Mouse (Mus musculus) heart, embryonic 14.5 days (tissue): ENCODE results near the gene Gm8765. TPM values are rescaled to one million over a fixed set of nuclear protein-coding genes. Genes with fewer than 3 reads are reported as not detected.
"Not testable (repeated sequence)": the region's sequence is repeated elsewhere in the genome, so short reads cannot be mapped to it uniquely, and the experiment has no call there.

Experiments used
- ATAC-seq: fragments of 200-750 bp; cut with Nextera tagmentation; 2 replicates; pipeline ENCODE4 v1.8.0; 2017; ENCODE audit warnings: low read depth, moderate TSS enrichment; ENCODE audit not compliant: insufficient number of reproducible peaks, insufficient read depth, low FRiP score
- H3K27ac ChIP-seq, 2 experiments: fragments of 200-500 bp in 1 of 2; fragments of 300-500 bp in 1 of 2; sonication (generic) in 1 of 2; replicated peaks in 1 of 2; 2 replicates each; pipeline ENCODE4 v1.5.1; 2012 to 2014; ENCODE audit warnings: low read depth in 2 of 2, low read length in 2 of 2, control low read depth in 1 of 2, mild to moderate bottlenecking in 1 of 2, mixed read lengths in 1 of 2; ENCODE audit not compliant: control insufficient read depth in 1 of 2, insufficient read depth in 1 of 2
- H3K27me3 ChIP-seq: fragments of 300-500 bp; sonication (generic); 2 replicates; pipeline ENCODE4 v1.6.1; 2014; ENCODE audit warnings: mild to moderate bottlenecking, low read length, control low read depth; ENCODE audit not compliant: control insufficient read depth, insufficient read depth
- H3K36me3 ChIP-seq: fragments of 300-500 bp; sonication (generic); 2 replicates; pipeline ENCODE4 v1.6.1; 2014; ENCODE audit warnings: mild to moderate bottlenecking, control low read depth, low read length, mixed read lengths; ENCODE audit not compliant: control insufficient read depth, insufficient read depth
- H3K4me1 ChIP-seq, 2 experiments: fragments of 200-500 bp in 1 of 2; fragments of 300-500 bp in 1 of 2; sonication (generic) in 1 of 2; 2 replicates each; pipeline ENCODE4 v1.6.1; 2012 to 2014; ENCODE audit warnings: low read length in 2 of 2, control low read depth in 1 of 2, mixed read lengths in 1 of 2; ENCODE audit not compliant: control insufficient read depth in 2 of 2, insufficient read depth in 2 of 2
- H3K4me2 ChIP-seq: fragments of 300-500 bp; sonication (generic); 2 replicates; pipeline ENCODE4 v1.6.1; 2014; ENCODE audit warnings: mild to moderate bottlenecking, low read length
- H3K4me3 ChIP-seq, 2 experiments: fragments of 200-500 bp in 1 of 2; fragments of 300-500 bp in 1 of 2; sonication (generic) in 1 of 2; 2 replicates each; pipeline ENCODE4 v1.5.1; 2012 to 2014; ENCODE audit warnings: low read length in 2 of 2, mild to moderate bottlenecking in 2 of 2, control low read depth in 1 of 2, low read depth in 1 of 2, moderate library complexity in 1 of 2; ENCODE audit not compliant: control insufficient read depth in 1 of 2, insufficient read depth in 1 of 2
- H3K9ac ChIP-seq: fragments of 300-500 bp; sonication (generic); 2 replicates; pipeline ENCODE4 v1.6.1; 2014; ENCODE audit warnings: mild to moderate bottlenecking, low read length
- H3K9me3 ChIP-seq: fragments of 300-500 bp; sonication (generic); 2 replicates; pipeline ENCODE4 v1.6.1; 2016; ENCODE audit warnings: low read length, control low read depth; ENCODE audit not compliant: control insufficient read depth
- WGBS: fragments of 180-500 bp; shearing (Covaris S2); extraction: QIAGEN DNeasy Blood & Tissue Kit; methylation state at CpG from one replicate; pipeline ENCODE4 v1.1.7; 2014; 5-methylcytosine and 5-hydroxymethylcytosine counted together
- microRNA-seq: library from miRNA; unstranded; fragments of <30 nt; microRNA quantifications from one replicate; pipeline ENCODE4, GENCODE M21; 2016
- polyA plus RNA-seq: library from polyadenylated mRNA; unstranded; fragments of >200 nt; fragmentation: Nextera tagmentation; extraction: Ambion mirVana; gene quantifications from 2 replicates; pipeline ENCODE4 v1.2.1, GENCODE M21; 2014

The Gm8765 gene
- not detected in 2 replicates for polyA plus RNA-seq

GRCm38 (mm10) chr13:50698012-50698411, at the start of gene Gm8765:
TSS of gene Gm8765 (plus strand) at chr13:50698312.
- not testable (repeated sequence) for H3K36me3 ChIP-seq, H3K4me2 ChIP-seq, H3K27me3 ChIP-seq, H3K27ac ChIP-seq, H3K9ac ChIP-seq, H3K4me3 ChIP-seq, H3K4me1 ChIP-seq, H3K9me3 ChIP-seq, ATAC-seq
- 15% methylated on average over 1 of the region's 2 CpGs for WGBS

- not testable (repeated sequence) for ATAC-seq, H3K36me3 ChIP-seq, H3K27ac ChIP-seq, H3K9me3 ChIP-seq, H3K9ac ChIP-seq, H3K4me2 ChIP-seq, H3K27me3 ChIP-seq, H3K4me3 ChIP-seq, H3K4me1 ChIP-seq
- WGBS, result 45% methylated on average over 2 of the region's 2 CpGs
Measured at GRCm38 (mm10) chr13:50648771-50649170, 49.3 kb upstream of the Gm8765 start.

GRCm38 (mm10) chr13:50750282-50750681, 52.2 kb downstream of the Gm8765 start:
- not testable (repeated sequence) for H3K9me3 ChIP-seq, H3K27ac ChIP-seq, H3K4me1 ChIP-seq, H3K4me2 ChIP-seq, H3K4me3 ChIP-seq, H3K36me3 ChIP-seq, ATAC-seq, H3K9ac ChIP-seq, H3K27me3 ChIP-seq

GRCm38 (mm10) chr13:50751732-50752131, 53.6 kb downstream of the Gm8765 start:
- Histone ChIP-seq H3K9me3 (no peaks in the 10 kb centered on the region), H3K36me3 (no peaks in the 10 kb centered on the region), H3K9ac (no peak overlapping the region), H3K27ac (no peak overlapping the region), H3K27me3 (no peaks in the 10 kb centered on the region), H3K4me2 (no peak overlapping the region), H3K4me1 (no peaks in the 10 kb centered on the region), H3K4me3 (no peak overlapping the region)
- WGBS, result 61% methylated on average over 2 of the region's 2 CpGs
- no peak for ATAC-seq

GRCm38 (mm10) chr13:50752961-50753360, 54.8 kb downstream of the Gm8765 start:
- H3K27ac ChIP-seq, H3K9ac ChIP-seq, H3K27me3 ChIP-seq, H3K4me2 ChIP-seq, ATAC-seq, H3K9me3 ChIP-seq, H3K4me1 ChIP-seq, H3K4me3 ChIP-seq, H3K36me3 ChIP-seq: not testable (repeated sequence)

Small RNA genes lying within 50 kb of the gene (microRNA-seq; reads per million reads assigned to microRNA genes)
- not detected for gene Gm23952

Other genes with a start within 250 kb of the Gm8765 start
- gene Nutm2, start 231.0 kb upstream of the Gm8765 start, polyA plus RNA-seq, result not detected in 2 replicates
- not detected in 2 replicates for gene Gm904, start 55.1 kb upstream of the Gm8765 start, polyA plus RNA-seq